Mouse (Mus musculus): Measurements from ENCODE around the gene Prss57.

Prss57 gene

GRCm38 (mm10) chr10:79755854-79756253 lies 34.9 kb downstream of the Prss57 start:
- 87% methylated on average over 3 of the region's 3 CpGs for WGBS

- 3% methylated on average over 36 of the region's 36 CpGs for WGBS
These were observed 35.8 kb downstream of the Prss57 start, which contains the start of gene Fgf22 for GRCm38 (mm10) chr10:79754856-79755516. Gene Fgf22 (plus strand): TSS chr10:79755076.

GRCm38 (mm10) chr10:79748496-79748895 lies 42.3 kb downstream of the Prss57 start:
- WGBS, result 86% methylated on average over 6 of the region's 6 CpGs

GRCm38 (mm10) chr10:79746774-79747151 lies 44.0 kb downstream of the Prss57 start:
- WGBS, result 22% methylated on average over 6 of the region's 6 CpGs

GRCm38 (mm10) chr10:79745898-79746773 lies 44.6 kb downstream of the Prss57 start, which contains the start of gene Polrmt:
Gene Polrmt (minus strand): TSS chr10:79746581.
- WGBS, result 2% methylated on average over 38 of the region's 38 CpGs

- 90% methylated on average over 3 of the region's 3 CpGs for WGBS
These were observed 45.4 kb downstream of the Prss57 start for GRCm38 (mm10) chr10:79745411-79745810.

GRCm38 (mm10) chr10:79743650-79744365 lies 47.0 kb downstream of the Prss57 start:
- 94% methylated on average over 15 of the region's 15 CpGs for WGBS

GRCm38 (mm10) chr10:79743161-79743560 lies 47.6 kb downstream of the Prss57 start:
- WGBS, result 84% methylated on average over 11 of the region's 11 CpGs

- 72% methylated on average over 11 of the region's 11 CpGs for WGBS
These were observed 49.9 kb downstream of the Prss57 start for GRCm38 (mm10) chr10:79740863-79741262.

- 97% methylated on average over 28 of the region's 28 CpGs for WGBS
These were observed 51.5 kb downstream of the Prss57 start for GRCm38 (mm10) chr10:79739234-79739633.

GRCm38 (mm10) chr10:79738259-79738658 lies 52.5 kb downstream of the Prss57 start:
- WGBS, result 86% methylated on average over 10 of the region's 10 CpGs

- 75% methylated on average over 14 of the region's 14 CpGs for WGBS
These were observed 54.1 kb downstream of the Prss57 start for GRCm38 (mm10) chr10:79736706-79737105.

GRCm38 (mm10) chr10:79735361-79735760 lies 55.4 kb downstream of the Prss57 start:
- 52% methylated on average over 52 of the region's 52 CpGs for WGBS

- 95% methylated on average over 15 of the region's 15 CpGs for WGBS
These were observed 56.9 kb downstream of the Prss57 start for GRCm38 (mm10) chr10:79733847-79734246.

- WGBS, result 100% methylated on average over 1 of the region's 1 CpGs
These were observed 58.3 kb downstream of the Prss57 start for GRCm38 (mm10) chr10:79732500-79732899.

All from cerebral cortex, adult 2 months (tissue).